Mouse (Mus musculus) c-Kit-positive CD71-negative TER-119-negative erythroid progenitor cells, embryonic 14.5 days (primary cell): ENCODE data around the gene Hap1.
A peak's percentile ranks its signal among the peaks of the same experiment; 100 is the strongest.

Source experiments
- DNase-seq: peaks from one replicate; pipeline ENCODE4 v3.0.0-alpha.2; 2013; ENCODE audit warnings: low read depth

Hap1 gene

GRCm38 (mm10) chr11:100355972-100356818, at the start of gene Hap1:
Gene Hap1, minus strand, starts transcription at chr11:100356128.
- no peak for DNase-seq

GRCm38 (mm10) chr11:100404456-100405074, 48.6 kb upstream of the Hap1 start:
- DNase-seq = no peak

- DNase-seq = no peak
Measured at GRCm38 (mm10) chr11:100403445-100404134, 47.7 kb upstream of the Hap1 start.

- DNase-seq = no peak
Measured at GRCm38 (mm10) chr11:100402682-100403081, 46.8 kb upstream of the Hap1 start.

GRCm38 (mm10) chr11:100402240-100402639, 46.3 kb upstream of the Hap1 start:
- DNase-seq = no peak

- no peak for DNase-seq
Measured at GRCm38 (mm10) chr11:100400842-100401241, 44.9 kb upstream of the Hap1 start.

GRCm38 (mm10) chr11:100399727-100400538, 44.0 kb upstream of the Hap1 start:
- no peak for DNase-seq

- DNase-seq = no peak
Measured at GRCm38 (mm10) chr11:100399320-100399719, 43.4 kb upstream of the Hap1 start.

GRCm38 (mm10) chr11:100398517-100398916, 42.6 kb upstream of the Hap1 start:
- no peak for DNase-seq

GRCm38 (mm10) chr11:100397600-100398389, 41.9 kb upstream of the Hap1 start, which contains the start of gene Jup:
Gene Jup, minus strand, starts transcription at chr11:100397763.
- peak; percentile 98 for DNase-seq

- no peak for DNase-seq
Measured at GRCm38 (mm10) chr11:100396886-100397599, 41.1 kb upstream of the Hap1 start.

- no peak for DNase-seq
Measured at GRCm38 (mm10) chr11:100395861-100396631, 40.1 kb upstream of the Hap1 start.

- no peak for DNase-seq
Measured at GRCm38 (mm10) chr11:100395200-100395599, 39.3 kb upstream of the Hap1 start.

- DNase-seq = no peak
Measured at GRCm38 (mm10) chr11:100394353-100395074, 38.6 kb upstream of the Hap1 start.

- no peak for DNase-seq
Measured at GRCm38 (mm10) chr11:100393733-100394132, 37.8 kb upstream of the Hap1 start.

- DNase-seq = no peak
Measured at GRCm38 (mm10) chr11:100392958-100393357, 37.0 kb upstream of the Hap1 start.

- DNase-seq = no peak
Measured at GRCm38 (mm10) chr11:100391884-100392345, 36.0 kb upstream of the Hap1 start.

GRCm38 (mm10) chr11:100391081-100391883, 35.4 kb upstream of the Hap1 start:
- DNase-seq = no peak
